Mouse (Mus musculus): Measurements from ENCODE around the gene Ltbp1. TPM values are rescaled to one million over a fixed set of nuclear protein-coding genes. Genes with fewer than 3 reads are reported as not detected.

Gene Ltbp1
- polyA plus RNA-seq, 1 experiment from 2014 or later, result 8.5 TPM

DNA sequence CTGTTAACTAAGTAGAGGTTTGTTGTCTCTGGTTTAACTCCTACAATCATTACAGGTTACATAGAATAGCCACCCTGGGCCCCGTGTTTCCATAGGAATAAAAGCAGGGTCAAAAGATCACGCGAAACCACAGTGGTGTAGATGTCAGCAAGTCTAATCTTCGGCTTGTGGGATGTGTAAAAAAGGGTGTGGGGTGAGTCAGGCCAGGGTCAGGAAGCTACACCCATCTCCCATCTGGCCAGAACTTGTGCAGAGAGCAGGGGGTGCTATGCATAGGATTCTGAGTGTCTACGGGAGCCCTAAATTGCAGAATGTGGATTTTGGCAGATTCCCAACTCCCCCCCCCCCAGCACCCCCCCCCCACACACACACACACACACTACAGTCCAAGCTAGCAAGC is 432.8 kb downstream of the Ltbp1 start:
- Histone ChIP-seq H3K9ac (ENCODE audit: low read depth, low read length) (no peak overlapping the region), H3K27me3 (replicated peaks; ENCODE audit: control insufficient read depth, insufficient read depth, low read length) (no peaks in the 10 kb centered on the region), H3K9me3 (ENCODE audit: control insufficient read depth) (no peaks in the 10 kb centered on the region), H3K4me2 (replicated peaks; ENCODE audit: low read depth) (0 out of 2 replicates have a peak overlapping the region, but pooled peaks have one; percentile 6), H3K27ac (ENCODE audit: low read depth, low read length) (no peak overlapping the region), H3K4me3 (ENCODE audit: low read depth, low read length) (no peak overlapping the region), H3K36me3 (ENCODE audit: control insufficient read depth, insufficient read depth) (no peaks in the 10 kb centered on the region), H3K4me1 (replicated peaks; ENCODE audit: control insufficient read depth, insufficient read depth, low read length) (no peaks in the 10 kb centered on the region)
- peak; percentile 73 for ATAC-seq
- WGBS, result 31% methylated on average over 5 of the region's 5 CpGs
- TF ChIP-seq CTCF (IDR thresholded peaks at IDR 0.05; ENCODE audit: low read depth), result no peak

DNA sequence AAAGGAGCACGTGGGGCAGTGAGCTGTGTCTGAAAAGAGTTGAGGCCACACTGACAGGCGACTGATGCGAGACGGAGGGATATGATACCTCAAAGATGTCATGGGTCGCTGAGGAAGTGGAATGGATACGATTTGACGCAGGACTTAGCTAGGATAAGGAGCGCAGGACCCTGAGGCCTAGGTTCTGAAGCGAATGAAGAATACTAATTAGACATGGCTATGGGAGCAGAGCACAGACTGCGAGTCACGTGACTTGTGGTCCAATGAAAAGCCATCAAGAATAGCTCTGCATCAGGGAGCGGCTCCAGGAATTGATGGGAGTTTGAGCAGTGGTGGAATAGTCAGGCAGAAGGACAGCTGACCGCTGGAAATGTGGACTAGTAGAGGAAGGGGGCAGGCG is 433.7 kb downstream of the Ltbp1 start:
- no peaks in the 10 kb centered on the region for H3K27me3 ChIP-seq (replicated peaks; ENCODE audit: control insufficient read depth, insufficient read depth, low read length)
- no peak overlapping the region for H3K4me3 ChIP-seq (ENCODE audit: low read depth, low read length)
- 87% methylated on average over 14 of the region's 14 CpGs for WGBS
- H3K27ac ChIP-seq (ENCODE audit: low read depth, low read length), result no peak overlapping the region
- ATAC-seq, result no peak
- H3K9ac ChIP-seq (ENCODE audit: low read depth, low read length), result no peak overlapping the region
- H3K9me3 ChIP-seq (ENCODE audit: control insufficient read depth), result no peaks in the 10 kb centered on the region
- H3K4me2 ChIP-seq (replicated peaks; ENCODE audit: low read depth), result no peak overlapping the region
- TF ChIP-seq CTCF (IDR thresholded peaks at IDR 0.05; ENCODE audit: low read depth), result no peak
- no peaks in the 10 kb centered on the region for H3K4me1 ChIP-seq (replicated peaks; ENCODE audit: control insufficient read depth, insufficient read depth, low read length)
- no peaks in the 10 kb centered on the region for H3K36me3 ChIP-seq (ENCODE audit: control insufficient read depth, insufficient read depth)

DNA sequence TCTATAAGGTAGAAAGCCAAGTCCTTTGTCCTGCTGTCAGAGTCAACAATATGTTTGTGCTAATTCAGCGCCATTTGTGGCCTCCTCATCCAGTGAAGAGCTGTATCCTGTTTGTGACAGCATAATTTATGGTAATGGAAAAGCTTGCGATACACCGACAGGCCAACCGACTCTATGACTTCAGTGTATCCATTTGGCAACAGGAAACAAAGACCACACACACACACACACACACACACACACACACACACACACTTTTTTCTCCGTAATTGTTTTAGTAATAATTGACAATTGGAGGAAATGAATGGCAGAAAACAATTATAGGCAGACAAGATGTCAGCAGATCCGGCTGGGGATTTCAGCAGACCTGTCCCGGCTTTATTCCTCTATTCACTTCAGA is 435.3 kb downstream of the Ltbp1 start:
- no peak for ATAC-seq
- TF ChIP-seq CTCF (IDR thresholded peaks at IDR 0.05; ENCODE audit: low read depth), result no peak
- 64% methylated on average over 7 of the region's 7 CpGs for WGBS
- Histone ChIP-seq H3K36me3 (ENCODE audit: control insufficient read depth, insufficient read depth) (no peaks in the 10 kb centered on the region), H3K27ac (ENCODE audit: low read depth, low read length) (no peak overlapping the region), H3K4me3 (ENCODE audit: low read depth, low read length) (no peak overlapping the region), H3K27me3 (replicated peaks; ENCODE audit: control insufficient read depth, insufficient read depth, low read length) (no peaks in the 10 kb centered on the region), H3K9me3 (ENCODE audit: control insufficient read depth) (no peaks in the 10 kb centered on the region), H3K4me1 (replicated peaks; ENCODE audit: control insufficient read depth, insufficient read depth, low read length) (no peaks in the 10 kb centered on the region), H3K9ac (ENCODE audit: low read depth, low read length) (no peak overlapping the region), H3K4me2 (replicated peaks; ENCODE audit: low read depth) (no peak overlapping the region)

DNA sequence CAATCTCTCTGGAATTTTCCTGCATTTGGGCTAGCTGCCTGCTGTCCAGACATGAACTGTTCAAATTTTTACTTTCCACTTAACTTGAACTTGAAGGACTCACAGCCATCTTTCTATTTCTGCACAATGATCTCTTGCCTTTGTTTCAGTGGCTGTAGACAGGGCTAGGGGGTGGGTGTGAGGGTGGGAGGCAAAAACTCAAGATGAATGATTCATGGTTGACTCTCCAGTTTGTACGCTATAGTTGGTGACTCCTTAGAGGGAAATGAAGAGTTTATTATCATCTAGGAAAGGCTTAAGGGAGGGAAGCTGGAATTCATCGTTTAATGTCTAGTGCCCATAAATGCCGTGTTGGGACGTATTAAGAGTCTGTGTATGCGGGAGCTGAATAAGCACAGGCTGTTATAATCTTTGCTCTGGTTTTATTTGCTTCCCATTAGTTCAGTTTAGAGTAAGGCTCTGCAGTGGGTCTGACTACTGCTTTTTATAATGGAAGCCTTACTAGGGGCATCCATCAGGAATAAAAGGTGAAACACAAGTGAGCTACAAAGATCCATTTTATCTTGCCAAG is 436.0 kb downstream of the Ltbp1 start:
- H3K9ac ChIP-seq (ENCODE audit: low read depth, low read length), result no peak overlapping the region
- H3K4me1 ChIP-seq (replicated peaks; ENCODE audit: control insufficient read depth, insufficient read depth, low read length), result no peaks in the 10 kb centered on the region
- no peak overlapping the region for H3K4me2 ChIP-seq (replicated peaks; ENCODE audit: low read depth)
- WGBS, result 66% methylated on average over 5 of the region's 5 CpGs
- H3K27me3 ChIP-seq (replicated peaks; ENCODE audit: control insufficient read depth, insufficient read depth, low read length), result no peaks in the 10 kb centered on the region
- TF ChIP-seq CTCF (IDR thresholded peaks at IDR 0.05; ENCODE audit: low read depth), result no peak
- H3K4me3 ChIP-seq (ENCODE audit: low read depth, low read length), result no peak overlapping the region
- ATAC-seq, result no peak
- H3K36me3 ChIP-seq (ENCODE audit: control insufficient read depth, insufficient read depth), result no peaks in the 10 kb centered on the region
- H3K9me3 ChIP-seq (ENCODE audit: control insufficient read depth), result no peaks in the 10 kb centered on the region
- no peak overlapping the region for H3K27ac ChIP-seq (ENCODE audit: low read depth, low read length)
